Mouse (Mus musculus): Measurements from ENCODE around the gene Sft2d2. TPM values are rescaled to one million over a fixed set of nuclear protein-coding genes. Genes with fewer than 3 reads are reported as not detected.
A peak's percentile ranks its signal among the peaks of the same experiment; 100 is the strongest.

Gene Sft2d2
- polyA plus RNA-seq, 1 experiment from 2014 or later: 9.8 TPM

- Histone ChIP-seq H3K4me2 (ENCODE audit: low read depth, low read length) (no peak overlapping the region), H3K9me3 (replicated peaks; ENCODE audit: control insufficient read depth, low read length) (no peaks in the 10 kb centered on the region), H3K36me3 (ENCODE audit: control insufficient read depth, insufficient read depth) (no peaks in the 10 kb centered on the region), H3K27ac (ENCODE audit: low read length) (no peak overlapping the region), H3K4me3 (ENCODE audit: low read depth, low read length) (no peak overlapping the region), H3K4me1 (ENCODE audit: control insufficient read depth, low read depth, low read length) (no peaks in the 10 kb centered on the region), H3K9ac (ENCODE audit: low read depth, low read length) (no peak overlapping the region), H3K27me3 (ENCODE audit: control insufficient read depth, insufficient read depth, low read depth, low read length) (no peaks in the 10 kb centered on the region)
- no peak for ATAC-seq (ENCODE audit: low read depth)
- 28% methylated on average over 2 of the region's 2 CpGs for WGBS (ENCODE audit: insufficient replicate concordance)
Observed at GRCm38 (mm10) chr1:165205591-165205990, 11.4 kb upstream of the Sft2d2 start.

- no peak overlapping the region for H3K4me3 ChIP-seq (ENCODE audit: low read depth, low read length)
- H3K4me2 ChIP-seq (ENCODE audit: low read depth, low read length): no peak overlapping the region
- no peak overlapping the region for H3K27ac ChIP-seq (ENCODE audit: low read length)
- no peaks in the 10 kb centered on the region for H3K36me3 ChIP-seq (ENCODE audit: control insufficient read depth, insufficient read depth)
- 9% methylated on average over 2 of the region's 2 CpGs for WGBS (ENCODE audit: insufficient replicate concordance)
- ATAC-seq (ENCODE audit: low read depth): no peak
- H3K4me1 ChIP-seq (ENCODE audit: control insufficient read depth, low read depth, low read length): no peaks in the 10 kb centered on the region
- H3K9me3 ChIP-seq (replicated peaks; ENCODE audit: control insufficient read depth, low read length): no peaks in the 10 kb centered on the region
- no peaks in the 10 kb centered on the region for H3K27me3 ChIP-seq (ENCODE audit: control insufficient read depth, insufficient read depth, low read depth, low read length)
- no peak overlapping the region for H3K9ac ChIP-seq (ENCODE audit: low read depth, low read length)
Observed at GRCm38 (mm10) chr1:165203488-165204035, 9.3 kb upstream of the Sft2d2 start.

- H3K9me3 ChIP-seq (replicated peaks; ENCODE audit: control insufficient read depth, low read length): no peaks in the 10 kb centered on the region
- H3K27me3 ChIP-seq (ENCODE audit: control insufficient read depth, insufficient read depth, low read depth, low read length): no peaks in the 10 kb centered on the region
- H3K9ac ChIP-seq (ENCODE audit: low read depth, low read length): no peak overlapping the region
- no peaks in the 10 kb centered on the region for H3K4me1 ChIP-seq (ENCODE audit: control insufficient read depth, low read depth, low read length)
- 55% methylated on average over 4 of the region's 4 CpGs for WGBS (ENCODE audit: insufficient replicate concordance)
- H3K4me2 ChIP-seq (ENCODE audit: low read depth, low read length): no peak overlapping the region
- H3K36me3 ChIP-seq (ENCODE audit: control insufficient read depth, insufficient read depth): no peaks in the 10 kb centered on the region
- no peak overlapping the region for H3K27ac ChIP-seq (ENCODE audit: low read length)
- no peak for ATAC-seq (ENCODE audit: low read depth)
- no peak overlapping the region for H3K4me3 ChIP-seq (ENCODE audit: low read depth, low read length)
Observed at GRCm38 (mm10) chr1:165201445-165202012, 7.3 kb upstream of the Sft2d2 start.

GRCm38 (mm10) chr1:165200748-165201147, 6.5 kb upstream of the Sft2d2 start:
- H3K36me3 ChIP-seq (ENCODE audit: control insufficient read depth, insufficient read depth): no peaks in the 10 kb centered on the region
- H3K4me1 ChIP-seq (ENCODE audit: control insufficient read depth, low read depth, low read length): no peaks in the 10 kb centered on the region
- H3K4me3 ChIP-seq (ENCODE audit: low read depth, low read length): no peak overlapping the region
- H3K27ac ChIP-seq (ENCODE audit: low read length): no peak overlapping the region
- 63% methylated on average over 8 of the region's 8 CpGs for WGBS (ENCODE audit: insufficient replicate concordance)
- no peak for ATAC-seq (ENCODE audit: low read depth)
- no peak overlapping the region for H3K4me2 ChIP-seq (ENCODE audit: low read depth, low read length)
- H3K27me3 ChIP-seq (ENCODE audit: control insufficient read depth, insufficient read depth, low read depth, low read length): no peaks in the 10 kb centered on the region
- H3K9ac ChIP-seq (ENCODE audit: low read depth, low read length): no peak overlapping the region
- H3K9me3 ChIP-seq (replicated peaks; ENCODE audit: control insufficient read depth, low read length): no peaks in the 10 kb centered on the region

- H3K4me2 ChIP-seq (ENCODE audit: low read depth, low read length): no peak overlapping the region
- H3K9ac ChIP-seq (ENCODE audit: low read depth, low read length): no peak overlapping the region
- H3K4me1 ChIP-seq (ENCODE audit: control insufficient read depth, low read depth, low read length): peaks cover 10% of the 10 kb centered on the region
- H3K27me3 ChIP-seq (ENCODE audit: control insufficient read depth, insufficient read depth, low read depth, low read length): no peaks in the 10 kb centered on the region
- no peak overlapping the region for H3K4me3 ChIP-seq (ENCODE audit: low read depth, low read length)
- WGBS (ENCODE audit: insufficient replicate concordance): 52% methylated on average over 3 of the region's 3 CpGs
- H3K27ac ChIP-seq (ENCODE audit: low read length): no peak overlapping the region
- no peaks in the 10 kb centered on the region for H3K36me3 ChIP-seq (ENCODE audit: control insufficient read depth, insufficient read depth)
- no peak for ATAC-seq (ENCODE audit: low read depth)
- no peaks in the 10 kb centered on the region for H3K9me3 ChIP-seq (replicated peaks; ENCODE audit: control insufficient read depth, low read length)
Observed at GRCm38 (mm10) chr1:165199639-165200038, 5.4 kb upstream of the Sft2d2 start.

GRCm38 (mm10) chr1:165198951-165199350, 4.7 kb upstream of the Sft2d2 start:
- no peak for ATAC-seq (ENCODE audit: low read depth)
- H3K4me1 ChIP-seq (ENCODE audit: control insufficient read depth, low read depth, low read length): peaks cover 12% of the 10 kb centered on the region
- no peak overlapping the region for H3K9ac ChIP-seq (ENCODE audit: low read depth, low read length)
- no peak overlapping the region for H3K4me2 ChIP-seq (ENCODE audit: low read depth, low read length)
- 33% methylated on average over 1 of the region's 1 CpGs for WGBS (ENCODE audit: insufficient replicate concordance)
- H3K27ac ChIP-seq (ENCODE audit: low read length): no peak overlapping the region
- no peak overlapping the region for H3K4me3 ChIP-seq (ENCODE audit: low read depth, low read length)
- no peaks in the 10 kb centered on the region for H3K36me3 ChIP-seq (ENCODE audit: control insufficient read depth, insufficient read depth)
- no peaks in the 10 kb centered on the region for H3K27me3 ChIP-seq (ENCODE audit: control insufficient read depth, insufficient read depth, low read depth, low read length)
- H3K9me3 ChIP-seq (replicated peaks; ENCODE audit: control insufficient read depth, low read length): no peaks in the 10 kb centered on the region

- Histone ChIP-seq H3K27ac (ENCODE audit: low read length) (no peak overlapping the region), H3K36me3 (ENCODE audit: control insufficient read depth, insufficient read depth) (no peaks in the 10 kb centered on the region), H3K27me3 (ENCODE audit: control insufficient read depth, insufficient read depth, low read depth, low read length) (no peaks in the 10 kb centered on the region), H3K9me3 (replicated peaks; ENCODE audit: control insufficient read depth, low read length) (no peaks in the 10 kb centered on the region), H3K4me2 (ENCODE audit: low read depth, low read length) (no peak overlapping the region), H3K9ac (ENCODE audit: low read depth, low read length) (no peak overlapping the region), H3K4me1 (ENCODE audit: control insufficient read depth, low read depth, low read length) (peaks cover 17% of the 10 kb centered on the region), H3K4me3 (ENCODE audit: low read depth, low read length) (no peak overlapping the region)
- 17% methylated on average over 3 of the region's 3 CpGs for WGBS (ENCODE audit: insufficient replicate concordance)
- no peak for ATAC-seq (ENCODE audit: low read depth)
Observed at GRCm38 (mm10) chr1:165197875-165198274, 3.6 kb upstream of the Sft2d2 start.

- 40% methylated on average over 3 of the region's 3 CpGs for WGBS (ENCODE audit: insufficient replicate concordance)
- Histone ChIP-seq H3K4me3 (ENCODE audit: low read depth, low read length) (no peak overlapping the region), H3K27me3 (ENCODE audit: control insufficient read depth, insufficient read depth, low read depth, low read length) (no peaks in the 10 kb centered on the region), H3K9ac (ENCODE audit: low read depth, low read length) (no peak overlapping the region; the same call in 1 of the 2 replicates), H3K9me3 (replicated peaks; ENCODE audit: control insufficient read depth, low read length) (no peaks in the 10 kb centered on the region), H3K36me3 (ENCODE audit: control insufficient read depth, insufficient read depth) (no peaks in the 10 kb centered on the region), H3K4me2 (ENCODE audit: low read depth, low read length) (peak overlapping the region; percentile 88), H3K27ac (ENCODE audit: low read length) (0 out of 2 replicates have a peak overlapping the region, but pooled peaks have one; percentile 11), H3K4me1 (ENCODE audit: control insufficient read depth, low read depth, low read length) (peaks cover 21% of the 10 kb centered on the region)
- no peak for ATAC-seq (ENCODE audit: low read depth)
Observed at GRCm38 (mm10) chr1:165195396-165195960, 1.2 kb upstream of the Sft2d2 start.

GRCm38 (mm10) chr1:165194662-165195013, 400 bp upstream of the Sft2d2 start:
- H3K4me3 ChIP-seq (ENCODE audit: low read depth, low read length): peak overlapping the region; percentile 76
- H3K4me2 ChIP-seq (ENCODE audit: low read depth, low read length): peak overlapping the region; percentile 88
- 2% methylated on average over 5 of the region's 5 CpGs for WGBS (ENCODE audit: insufficient replicate concordance)
- peak overlapping the region; percentile 85 for H3K27ac ChIP-seq (ENCODE audit: low read length)
- H3K9me3 ChIP-seq (replicated peaks; ENCODE audit: control insufficient read depth, low read length): no peaks in the 10 kb centered on the region
- no peaks in the 10 kb centered on the region for H3K27me3 ChIP-seq (ENCODE audit: control insufficient read depth, insufficient read depth, low read depth, low read length)
- no peaks in the 10 kb centered on the region for H3K36me3 ChIP-seq (ENCODE audit: control insufficient read depth, insufficient read depth)
- ATAC-seq (ENCODE audit: low read depth): 0 out of 2 replicates have a peak, but pooled peaks have one; percentile 1
- H3K9ac ChIP-seq (ENCODE audit: low read depth, low read length): peak overlapping the region; percentile 80
- peaks cover 21% of the 10 kb centered on the region for H3K4me1 ChIP-seq (ENCODE audit: control insufficient read depth, low read depth, low read length)

All from liver, embryonic 16.5 days (tissue).